Mouse (Mus musculus): ENCODE data around the gene Opcml.

Gene Opcml

DNA sequence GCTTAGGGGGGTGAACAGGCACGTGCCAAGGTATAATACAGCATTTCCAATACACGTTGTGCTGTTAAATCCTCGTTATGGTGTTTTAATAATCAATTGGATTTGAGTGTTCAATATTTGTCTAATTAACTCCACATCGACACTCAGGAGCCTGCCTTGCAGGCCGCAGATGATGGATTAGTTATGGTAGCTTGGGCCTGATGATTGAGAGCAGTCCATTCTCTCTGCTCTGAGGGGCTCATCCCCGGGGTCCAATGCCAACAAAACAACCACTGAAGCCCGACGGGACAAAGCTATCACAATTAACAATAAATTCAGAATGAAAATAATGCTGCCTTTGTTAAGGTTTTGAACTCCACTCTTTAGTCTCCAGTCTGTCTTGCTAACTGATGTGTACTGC is 641.6 kb downstream of the Opcml start:
- DNase-seq (ENCODE audit: low spot score in 2 of 2), result no peak

DNA sequence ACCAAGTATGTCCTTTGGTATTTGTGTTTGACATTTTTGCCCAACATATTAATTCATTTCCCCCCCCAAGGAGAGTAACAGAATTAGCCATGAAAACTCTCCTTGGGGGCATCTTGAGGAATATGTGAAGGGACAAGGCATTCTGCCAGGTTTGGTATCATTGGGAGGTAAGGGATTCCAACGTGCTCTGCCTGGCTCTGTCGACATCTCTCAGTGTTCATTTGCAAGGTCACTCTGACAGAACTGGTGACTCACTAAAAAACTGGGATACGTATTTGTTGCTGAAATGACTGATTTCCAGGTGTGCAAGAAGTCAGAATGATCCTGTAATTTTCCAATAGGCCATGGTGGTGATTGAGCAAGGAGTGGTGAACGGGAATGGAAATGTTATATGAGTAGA is 648.2 kb downstream of the Opcml start:
- DNase-seq (ENCODE audit: low spot score in 2 of 2), result no peak

DNA sequence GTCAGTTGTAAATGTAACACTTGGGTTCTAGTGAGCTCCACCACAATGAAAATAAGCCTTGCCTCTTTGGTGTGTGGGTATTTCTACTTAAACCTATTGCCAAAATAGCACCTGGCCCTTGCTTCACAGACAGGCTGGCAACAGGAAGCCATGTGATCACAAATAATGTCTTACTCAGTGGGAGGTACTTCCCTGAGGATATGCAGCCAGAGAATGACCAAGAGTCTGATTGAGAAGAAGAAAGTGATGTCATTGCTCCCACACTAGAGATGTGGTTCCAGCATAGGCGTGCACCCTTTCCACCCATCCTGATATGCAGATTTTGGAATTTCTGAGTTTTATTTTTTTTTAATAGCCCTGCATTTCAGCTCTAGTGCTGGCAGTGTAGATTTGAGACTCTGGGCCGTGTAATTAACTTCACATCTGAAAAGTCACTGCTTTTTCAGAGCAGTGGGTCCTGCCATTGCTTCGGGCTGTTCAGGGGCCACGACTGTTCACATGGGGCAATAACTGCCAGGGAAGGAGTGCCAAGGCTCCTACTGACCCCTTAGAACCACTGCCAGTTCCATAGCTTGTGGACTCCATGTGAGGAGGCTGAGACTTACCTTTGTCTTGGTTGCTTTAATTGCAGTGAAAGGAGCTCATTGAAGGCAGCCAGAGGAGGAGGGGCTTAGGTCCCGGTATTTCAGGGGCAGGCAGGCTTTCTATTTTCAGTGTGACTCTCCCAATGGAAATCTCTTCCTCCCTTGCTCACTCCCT is 649.0 kb downstream of the Opcml start:
- no peak for DNase-seq (ENCODE audit: low spot score in 2 of 2)

DNA sequence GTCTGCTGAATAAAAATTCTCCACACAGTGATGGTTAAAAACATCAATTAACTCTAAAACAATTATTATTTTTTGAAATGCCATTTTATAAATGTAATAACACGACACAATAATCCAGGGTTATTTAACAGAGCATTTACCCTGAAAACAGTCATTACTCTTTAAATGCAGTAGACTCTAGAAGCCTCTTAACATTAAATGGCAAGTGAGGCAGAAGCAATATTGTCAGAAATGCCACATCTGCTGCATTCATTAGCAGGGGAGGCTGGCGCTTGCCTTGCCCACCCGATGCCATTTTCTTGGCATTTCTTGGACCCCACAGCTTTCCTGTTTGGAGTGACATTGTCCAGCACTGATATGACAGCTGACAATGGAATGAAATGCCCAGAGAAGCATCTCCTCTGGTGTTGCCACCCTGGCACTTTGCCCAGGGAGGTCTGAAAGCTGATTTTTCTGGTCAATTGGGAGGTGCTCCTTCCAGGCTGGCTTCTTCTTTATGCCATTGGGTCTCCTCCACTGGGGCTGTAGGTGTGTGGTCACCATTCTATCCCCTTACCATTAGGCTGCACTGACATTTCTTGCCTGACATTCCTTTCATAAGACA is 649.7 kb downstream of the Opcml start:
- DNase-seq (ENCODE audit: low spot score in 2 of 2), result peak in 1 of 2 experiments; percentile 25

DNA sequence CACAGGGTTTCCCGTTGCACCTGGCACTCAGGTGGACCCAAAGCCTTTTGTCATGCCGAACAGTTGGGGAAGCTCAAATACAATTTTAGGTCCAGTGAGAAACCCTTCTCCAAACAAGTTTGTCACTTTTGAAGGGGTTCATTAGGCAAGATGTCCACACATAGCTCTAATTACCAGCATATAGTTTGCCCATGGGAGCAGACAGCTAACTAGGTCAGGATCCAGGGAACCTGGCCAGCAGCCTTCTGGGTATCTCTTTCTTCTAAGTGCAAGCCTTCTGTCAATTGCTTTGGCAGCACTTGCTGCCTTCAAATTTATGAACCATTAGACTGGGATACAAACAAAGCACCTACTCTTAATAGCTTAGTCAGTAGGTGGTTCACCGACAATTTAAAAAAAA is 653.9 kb downstream of the Opcml start:
- DNase-seq (ENCODE audit: low spot score in 2 of 2), result no peak

DNA sequence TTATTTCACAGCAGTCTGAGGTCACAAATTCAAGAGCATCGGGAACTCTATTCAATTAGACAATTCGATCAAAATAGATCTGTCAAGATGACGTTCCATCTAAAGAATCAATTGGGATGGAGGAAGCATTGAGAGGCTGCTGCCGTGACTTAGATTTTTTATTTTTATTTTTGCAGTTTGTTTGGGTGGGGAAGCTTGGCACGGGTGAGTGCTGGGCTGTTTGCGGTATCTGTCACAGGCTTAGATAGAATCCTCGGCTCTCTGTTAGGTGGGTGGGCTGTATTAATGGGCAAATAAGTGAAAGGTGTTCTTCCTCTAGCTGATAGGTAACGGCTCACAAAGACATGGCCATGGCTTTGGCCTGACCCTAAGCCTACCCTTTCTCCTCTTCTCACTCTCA is 654.4 kb downstream of the Opcml start:
- no peak for DNase-seq (ENCODE audit: low spot score in 2 of 2)

DNA sequence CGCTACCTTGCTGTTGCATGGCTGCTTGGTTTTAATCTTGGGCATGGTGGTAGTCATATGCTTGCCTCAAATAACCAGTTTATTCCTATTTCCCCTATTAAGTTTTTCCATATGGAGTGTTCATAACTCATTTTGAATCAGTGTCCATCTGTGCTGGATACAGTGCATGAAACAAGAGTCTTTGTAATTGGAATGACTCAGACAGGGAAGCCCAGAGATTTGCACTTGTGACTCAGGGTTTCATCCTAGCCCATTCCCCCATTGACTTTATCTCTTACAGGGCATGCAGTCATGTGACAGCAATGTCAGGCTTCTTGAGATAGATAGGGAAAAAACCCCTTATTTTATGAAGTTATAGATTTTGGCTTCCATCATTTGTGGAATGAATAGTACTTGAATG is 655.3 kb downstream of the Opcml start:
- DNase-seq (ENCODE audit: low spot score in 2 of 2), result no peak

DNA sequence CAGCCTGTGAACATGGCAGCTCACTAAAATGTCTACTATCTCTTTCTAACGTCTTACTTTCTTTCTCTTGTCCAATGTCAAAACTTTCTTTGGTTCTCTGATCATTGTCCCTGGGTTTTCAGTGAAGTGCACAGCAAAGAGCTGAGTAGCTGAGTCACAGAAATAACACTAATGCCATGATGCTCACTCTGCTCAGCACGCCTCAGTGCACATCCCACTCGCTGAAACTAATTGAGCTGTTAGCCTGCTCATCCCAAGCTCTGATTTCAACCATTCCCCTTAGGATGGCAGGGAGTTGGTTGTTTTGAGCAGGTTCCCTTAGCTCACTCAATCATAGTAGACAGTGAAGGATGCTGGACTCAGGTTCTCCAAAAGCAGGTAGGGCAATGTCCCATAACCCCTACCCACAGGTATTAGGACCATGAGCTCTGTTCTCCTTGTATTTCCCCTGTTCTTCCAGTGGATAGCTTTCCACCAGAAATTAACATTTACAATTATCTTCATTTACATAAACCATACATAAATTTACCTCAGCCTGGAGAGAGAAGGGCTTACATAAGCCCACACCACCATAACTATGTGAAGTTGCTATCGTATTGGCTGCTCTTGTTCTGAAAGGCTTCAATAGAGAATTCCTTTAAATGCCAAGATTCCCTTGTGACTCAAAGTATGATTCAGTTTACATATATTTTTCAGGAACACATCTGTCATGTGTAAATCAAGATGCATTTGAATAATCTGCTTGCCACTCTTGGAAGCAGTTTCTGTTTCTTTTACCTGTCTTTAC is 655.9 kb downstream of the Opcml start:
- DNase-seq (ENCODE audit: low spot score in 2 of 2), result no peak

DNA sequence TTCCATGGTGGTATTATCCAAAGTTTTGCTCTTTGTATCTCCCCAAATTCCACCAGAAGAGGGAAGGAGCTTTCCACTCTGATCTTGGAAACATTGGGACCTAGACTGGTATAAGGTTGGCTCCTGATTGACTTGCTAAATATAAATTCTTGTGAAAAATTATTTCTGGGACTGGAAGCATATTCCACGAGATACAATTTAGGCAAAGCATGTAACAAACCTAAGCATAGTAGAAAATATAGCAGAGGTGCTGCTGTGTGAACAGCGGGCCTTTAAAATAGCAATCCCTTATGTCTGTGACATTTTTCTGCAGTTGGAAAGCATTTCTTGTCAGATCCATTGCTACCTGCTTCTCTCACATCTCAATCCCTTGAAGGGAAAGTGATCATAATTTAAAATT is 661.9 kb downstream of the Opcml start:
- no peak for DNase-seq (ENCODE audit: low spot score in 2 of 2)

DNA sequence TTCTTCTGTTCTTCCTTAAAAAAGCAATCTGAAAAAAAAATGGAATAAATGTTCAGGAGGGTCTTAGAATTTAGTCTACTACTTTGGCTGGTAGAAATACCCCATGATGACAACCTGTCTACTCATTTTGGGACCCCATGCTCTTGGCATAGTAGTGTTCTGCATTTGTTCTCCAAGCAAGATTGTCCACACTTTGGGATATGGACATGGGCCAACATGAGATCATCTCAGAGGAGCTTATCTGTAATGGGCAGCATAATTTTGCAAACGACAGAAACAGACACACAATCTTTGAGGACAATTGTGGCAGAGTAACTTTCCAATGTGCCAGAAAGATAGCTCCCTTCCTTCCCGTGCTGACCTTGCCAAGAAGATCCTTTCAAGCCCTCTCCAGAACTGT is 662.5 kb downstream of the Opcml start:
- DNase-seq (ENCODE audit: low spot score in 2 of 2), result no peak

DNA sequence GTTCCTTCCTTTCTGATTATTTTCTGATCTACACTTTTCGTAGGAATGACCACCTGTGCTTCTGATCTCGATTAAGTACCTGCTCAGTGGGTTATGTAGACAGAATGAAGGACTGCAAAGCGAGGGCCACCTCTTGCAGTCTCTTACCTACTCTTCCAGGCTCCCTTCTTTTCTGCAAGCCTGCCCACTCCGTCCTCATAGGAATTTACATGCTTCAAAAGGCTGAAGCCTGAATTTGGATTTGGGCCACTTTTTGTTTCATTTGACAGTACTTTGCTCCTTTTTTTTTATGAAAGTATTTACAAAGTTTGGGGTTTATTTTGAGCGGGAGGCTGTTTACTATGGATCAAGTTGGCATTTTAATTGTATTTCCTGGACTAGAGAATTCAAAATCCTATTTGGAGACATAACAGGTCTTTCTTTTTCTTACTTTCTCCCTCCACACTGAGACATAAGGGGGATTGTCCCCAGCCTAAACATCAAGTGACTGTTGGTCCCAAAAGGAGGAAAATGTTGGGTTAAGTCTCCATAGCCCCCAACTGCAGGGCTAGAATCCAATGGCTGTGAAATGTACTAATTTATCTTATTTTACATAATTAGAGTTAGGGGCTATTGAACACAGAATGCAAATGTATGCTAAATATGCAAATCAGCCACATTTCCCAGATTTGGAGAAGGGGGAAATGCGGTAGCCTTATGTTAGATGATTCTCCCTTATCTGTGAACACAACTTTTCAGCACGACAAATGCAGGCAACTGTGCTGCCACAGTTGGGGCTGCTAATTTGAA is 667.6 kb downstream of the Opcml start:
- no peak for DNase-seq (ENCODE audit: low spot score in 2 of 2)

DNA sequence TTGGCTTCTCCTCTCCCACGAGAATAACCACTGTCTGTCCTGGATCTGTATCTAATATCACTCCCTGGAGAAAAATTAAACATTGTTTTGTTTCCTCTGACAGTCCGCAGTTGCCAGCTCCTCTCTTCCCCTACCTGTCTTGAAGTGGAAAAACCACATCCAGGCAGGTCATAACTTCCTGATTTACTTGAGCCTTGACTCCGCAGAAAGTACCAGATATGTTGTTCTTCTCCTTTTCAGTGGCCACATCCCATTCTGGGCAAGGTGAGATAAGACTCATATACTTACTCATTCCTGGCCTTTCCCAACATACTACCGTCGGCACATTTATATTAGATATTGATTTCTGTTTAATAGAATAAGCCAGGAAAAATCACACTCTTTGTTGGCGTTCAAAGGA is 673.0 kb downstream of the Opcml start:
- DNase-seq (ENCODE audit: low spot score in 2 of 2), result no peak

DNA sequence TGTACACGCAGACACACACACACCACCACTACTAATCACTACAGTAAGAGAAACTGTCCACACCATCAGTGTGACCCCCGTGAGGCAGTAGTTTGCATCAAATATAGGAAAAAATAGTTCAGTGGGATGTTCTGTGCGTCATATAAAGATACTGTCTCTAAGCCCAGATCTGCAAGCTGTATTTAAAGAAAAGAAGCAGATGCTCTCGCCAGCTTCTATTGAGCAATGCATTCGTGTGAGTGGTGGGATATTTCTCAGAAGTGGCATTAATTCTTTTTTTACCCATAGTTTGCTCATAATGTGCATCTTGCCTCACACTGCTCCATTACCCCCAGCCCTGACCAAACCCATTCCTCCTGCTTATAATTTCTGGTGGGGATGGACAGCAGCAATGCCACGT is 678.8 kb downstream of the Opcml start:
- no peak for DNase-seq (ENCODE audit: low spot score in 2 of 2)

DNA sequence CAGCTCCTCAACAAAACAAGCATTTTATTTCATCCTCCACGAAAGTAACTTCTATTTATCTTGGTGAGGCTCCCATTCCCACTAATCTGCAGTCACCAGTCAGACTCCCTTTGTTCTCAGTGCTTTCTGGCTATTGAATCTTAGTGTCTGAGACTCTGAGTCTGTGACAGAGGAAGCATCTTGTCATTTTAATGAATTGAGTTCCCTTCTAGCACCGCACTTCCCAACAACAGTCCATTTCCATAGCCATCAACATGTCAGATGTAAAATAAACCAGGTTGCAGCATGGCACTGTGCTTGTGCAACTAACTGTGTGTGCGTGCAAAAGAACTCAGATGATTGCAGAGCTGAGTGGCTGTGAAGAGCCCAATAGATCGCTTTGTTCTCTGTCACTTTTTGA is 680.9 kb downstream of the Opcml start:
- no peak for DNase-seq (ENCODE audit: low spot score in 2 of 2)

DNA sequence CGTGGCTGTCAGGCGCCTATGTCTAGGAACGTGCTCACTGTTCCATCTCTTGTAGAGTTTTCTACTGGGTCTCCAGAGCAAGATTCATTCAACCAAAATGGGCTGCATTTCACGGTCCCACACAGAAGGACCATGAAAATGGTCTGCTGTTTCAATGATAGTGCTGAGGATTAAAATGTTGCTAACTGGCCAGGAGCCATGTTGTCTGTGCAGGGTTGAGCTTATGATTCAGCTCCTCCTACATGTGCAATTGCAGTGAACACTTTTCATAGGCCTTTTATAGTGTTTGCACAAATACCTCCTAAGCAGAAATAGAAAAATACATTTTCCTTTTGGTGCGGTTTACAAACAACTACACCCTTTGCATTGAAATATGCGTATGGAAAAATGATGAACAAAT is 684.0 kb downstream of the Opcml start:
- no peak for DNase-seq (ENCODE audit: low spot score in 2 of 2)

DNA sequence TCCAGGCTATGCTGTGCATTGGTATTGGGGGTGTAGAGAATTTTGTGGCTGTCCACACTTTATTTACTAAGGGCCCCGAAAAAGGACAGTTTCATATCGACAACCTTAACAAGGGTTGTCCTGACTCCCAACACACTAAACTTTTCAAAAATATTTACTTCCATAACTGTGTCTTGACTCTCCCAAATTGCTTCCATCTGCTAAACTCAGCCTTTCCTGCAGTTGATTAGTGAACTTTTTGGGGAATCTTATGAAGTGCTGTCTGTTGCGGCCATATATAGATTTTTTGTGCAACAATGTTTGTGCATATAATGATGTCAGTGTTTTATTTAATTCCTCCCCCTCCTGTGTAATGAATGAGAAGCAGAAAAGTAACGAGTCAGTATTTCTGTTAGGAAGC is 690.7 kb downstream of the Opcml start:
- no peak for DNase-seq (ENCODE audit: low spot score in 2 of 2)

DNA sequence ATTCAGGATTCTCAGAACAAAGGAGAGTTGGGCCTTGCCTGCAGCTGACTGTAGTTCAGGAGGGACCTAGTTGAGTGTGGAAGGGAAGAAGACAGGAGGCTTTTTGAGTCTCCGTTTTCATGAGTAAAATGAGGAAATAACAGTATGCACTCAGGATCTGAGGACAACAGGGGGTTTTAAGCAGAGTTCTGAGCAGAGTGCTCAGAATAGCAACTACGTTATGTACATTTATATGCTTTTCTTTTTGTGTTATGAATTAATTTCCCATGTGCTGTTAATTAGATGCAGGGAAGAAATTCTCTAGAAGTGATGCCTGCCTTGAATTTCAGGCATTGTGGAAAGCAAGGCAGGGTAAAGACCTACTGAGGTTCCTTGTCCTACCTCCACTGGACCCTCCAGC is 697.9 kb downstream of the Opcml start:
- no peak for DNase-seq (ENCODE audit: low spot score in 2 of 2)

DNA sequence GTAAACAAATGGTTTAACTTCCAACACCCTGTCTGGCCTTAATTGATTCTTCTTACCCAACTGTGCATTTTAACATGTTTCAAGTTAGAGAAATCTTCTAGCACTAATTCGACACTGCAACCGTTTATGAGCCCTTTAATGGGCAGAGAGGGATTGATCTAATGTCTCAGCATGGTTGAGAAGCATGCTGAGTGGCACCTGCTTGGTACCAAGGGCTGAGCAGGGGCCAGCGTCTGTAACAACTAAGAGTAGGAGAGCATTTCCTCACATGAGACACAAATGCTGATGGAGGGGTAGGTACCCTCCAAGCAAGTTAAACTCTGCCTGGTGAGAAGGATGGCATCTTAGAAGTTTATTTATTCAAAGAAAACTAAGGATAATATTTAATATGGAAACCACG is 699.3 kb downstream of the Opcml start:
- no peak for DNase-seq (ENCODE audit: low spot score in 2 of 2)

DNA sequence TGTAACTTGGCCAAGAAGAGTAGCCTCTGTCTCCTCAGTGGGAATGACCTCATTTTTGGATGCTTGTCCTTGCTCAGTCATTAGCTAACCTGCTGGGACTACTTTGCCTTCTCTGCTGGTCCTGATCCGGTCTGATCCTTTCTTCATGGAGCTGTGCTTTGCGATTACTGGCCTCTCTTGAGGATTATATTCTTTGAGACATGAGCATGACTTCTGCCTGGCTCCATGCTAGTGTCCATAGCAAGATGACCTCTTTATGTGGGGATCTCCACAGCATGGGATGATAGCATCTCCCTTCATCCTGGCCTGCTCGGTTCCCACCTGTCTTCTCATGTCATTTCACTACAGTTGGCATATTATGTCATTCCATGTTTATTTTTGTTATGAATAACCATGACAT is 699.8 kb downstream of the Opcml start:
- no peak for DNase-seq (ENCODE audit: low spot score in 2 of 2)

DNA sequence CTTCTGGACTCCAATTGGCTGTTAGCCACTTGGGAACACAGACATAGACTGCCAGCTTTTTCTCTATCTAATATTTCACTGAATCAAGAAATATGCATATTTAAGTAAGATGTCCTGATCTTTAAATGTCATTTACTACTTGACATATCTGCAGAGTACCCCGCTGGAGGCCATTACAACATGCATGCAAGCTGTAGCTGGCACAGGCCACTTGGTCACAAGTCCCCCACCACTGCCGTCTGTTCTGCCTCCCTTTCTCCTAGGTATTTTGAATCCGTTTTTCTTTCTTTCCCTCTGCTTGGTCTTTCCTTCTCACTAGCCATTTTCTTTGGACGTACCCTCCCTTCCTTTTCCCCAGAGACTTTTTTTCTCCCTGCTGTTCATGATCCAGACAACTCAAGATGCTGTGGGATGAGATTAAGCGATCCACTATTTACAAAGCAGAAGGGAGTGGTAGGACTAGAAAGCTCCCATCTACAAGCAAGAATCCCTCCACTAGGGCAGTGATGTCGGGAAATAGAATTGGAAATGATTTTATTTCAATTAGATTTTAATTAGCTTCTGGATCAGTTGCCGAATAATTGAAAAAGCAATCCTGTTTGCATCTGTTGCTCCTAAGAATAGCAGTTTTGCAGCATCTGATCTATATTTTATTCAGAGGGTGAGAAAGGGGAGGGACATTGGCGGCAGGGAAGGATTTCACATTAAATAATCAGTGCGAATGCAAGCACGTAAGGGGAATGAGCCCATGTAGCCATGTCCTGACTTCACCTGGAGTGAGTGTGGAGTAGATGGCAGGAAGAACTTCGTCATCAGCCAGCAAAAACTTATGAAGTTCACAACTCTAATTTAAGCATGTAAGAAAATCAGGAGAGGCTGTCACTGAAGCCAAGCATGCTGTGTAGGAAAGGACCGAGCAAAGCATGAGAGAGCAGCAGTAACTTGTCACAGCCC is 709.5 kb downstream of the Opcml start:
- DNase-seq (ENCODE audit: low spot score in 2 of 2), result peak; percentile 17 to 20

DNA sequence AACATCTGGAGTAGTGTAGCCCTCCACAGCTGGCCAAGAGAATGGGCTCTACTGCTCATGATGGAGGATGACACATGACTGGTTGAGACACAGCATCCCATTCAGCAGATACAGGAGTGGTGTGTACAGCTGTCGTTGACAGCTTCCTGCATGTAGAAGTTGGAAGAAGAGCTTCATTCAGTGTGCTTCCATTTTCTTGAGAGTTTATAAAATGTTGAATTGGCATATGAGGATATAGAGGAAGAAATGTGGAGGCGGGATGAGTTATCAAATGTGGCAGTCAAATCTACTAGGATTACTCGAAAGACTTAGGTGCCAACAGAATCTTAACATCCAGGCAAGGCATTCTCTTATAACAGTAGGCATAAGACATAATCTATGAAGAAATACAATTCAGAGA is 723.3 kb downstream of the Opcml start:
- no peak for DNase-seq (ENCODE audit: low spot score in 2 of 2)
